ENCODE assay signal across 10 mouse cellular contexts in genomic region chr15:25291231-25291691, GRCm38 (mm10).
DNase-seq lines count a peak whose midpoint lies in the region; ATAC-seq and TF ChIP-seq lines count a peak whose summit lies in the region.
"Had no signal": no experiment of that assay in that cellular context is flagged by ENCODE, and none has a peak within 500 bp of the region (broad histone marks: within the 10 kb centered on the region; RNA-seq: fewer than 3 reads in every experiment).

No protein-coding gene starts in this region.

- no peak overlapping the region for H3K27ac ChIP-seq in hindbrain, embryonic 12.5 days
- H3K27ac ChIP-seq in hindbrain, embryonic 11.5 days (ENCODE audit: low read depth, low read length) = no peak overlapping the region
- peak overlapping the region; percentile 53; the same call in 1 of the 2 replicates for H3K27ac ChIP-seq in forebrain, embryonic 16.5 days (ENCODE audit: low read length)
- no peak overlapping the region for H3K27ac ChIP-seq in heart, embryonic 12.5 days (ENCODE audit: poor library complexity, severe bottlenecking)
- H3K27ac ChIP-seq: liver, embryonic 12.5 days had no signal

- intact Hi-C loops in left cerebral cortex, postnatal 25 days (cut with DNase I) = no loop called here

- 46% methylated on average over 10 of the region's 10 CpGs for WGBS in hindbrain, embryonic 12.5 days
- WGBS in hindbrain, embryonic 11.5 days = 59% methylated on average over 10 of the region's 10 CpGs
- 2% methylated on average over 10 of the region's 10 CpGs for WGBS in forebrain, embryonic 16.5 days
- 57% methylated on average over 10 of the region's 10 CpGs for WGBS in lung, adult 2 months
- WGBS in heart, embryonic 12.5 days = 74% methylated on average over 10 of the region's 10 CpGs

- no peak overlapping the region for H3K4me3 ChIP-seq in hindbrain, embryonic 12.5 days
- H3K4me3 ChIP-seq in hindbrain, embryonic 11.5 days (ENCODE audit: low read depth, low read length) = no peak overlapping the region
- H3K4me3 ChIP-seq in forebrain, embryonic 16.5 days (replicated peaks; ENCODE audit: low read length) = 0 out of 2 replicates have a peak overlapping the region, but pooled peaks have one; percentile 3
- H3K4me3 ChIP-seq in lung, adult 2 months (replicated peaks; ENCODE audit: extremely low read depth, low read depth, low read length) = no peak overlapping the region
- H3K4me3 ChIP-seq in heart, embryonic 12.5 days = no peak overlapping the region
- H3K4me3 ChIP-seq: liver, embryonic 12.5 days had no signal

- no peaks in the 10 kb centered on the region for H3K4me1 ChIP-seq in hindbrain, embryonic 12.5 days
- H3K4me1 ChIP-seq in hindbrain, embryonic 11.5 days (replicated peaks; ENCODE audit: control insufficient read depth, insufficient read depth, low read length) = no peaks in the 10 kb centered on the region
- H3K4me1 ChIP-seq in forebrain, embryonic 16.5 days (replicated peaks; ENCODE audit: control insufficient read depth, insufficient read depth, low read length) = peaks cover 14% of the 10 kb centered on the region
- no peaks in the 10 kb centered on the region for H3K4me1 ChIP-seq in lung, adult 2 months (ENCODE audit: control insufficient read depth, insufficient read depth, low read length)
- H3K4me1 ChIP-seq in heart, embryonic 12.5 days (replicated peaks) = no peaks in the 10 kb centered on the region
- H3K4me1 ChIP-seq: liver, embryonic 12.5 days had no signal

- H3K9me3 ChIP-seq in hindbrain, embryonic 12.5 days (replicated peaks) = no peaks in the 10 kb centered on the region
- no peaks in the 10 kb centered on the region for H3K9me3 ChIP-seq in hindbrain, embryonic 11.5 days (ENCODE audit: control insufficient read depth, low read length)
- H3K9me3 ChIP-seq in forebrain, embryonic 16.5 days (ENCODE audit: control insufficient read depth, low read length) = no peaks in the 10 kb centered on the region
- H3K9me3 ChIP-seq in heart, embryonic 12.5 days (replicated peaks) = no peaks in the 10 kb centered on the region
- H3K9me3 ChIP-seq: liver, embryonic 12.5 days had no signal

- no peak overlapping the region for H3K9ac ChIP-seq in hindbrain, embryonic 12.5 days
- H3K9ac ChIP-seq in hindbrain, embryonic 11.5 days (ENCODE audit: low read depth, low read length) = no peak overlapping the region
- peak overlapping the region; percentile 37; the same call in 1 of the 2 replicates for H3K9ac ChIP-seq in forebrain, embryonic 16.5 days (replicated peaks; ENCODE audit: low read depth, low read length)
- no peak overlapping the region for H3K9ac ChIP-seq in heart, embryonic 12.5 days
- H3K9ac ChIP-seq: liver, embryonic 12.5 days had no signal

- H3K27me3 ChIP-seq in hindbrain, embryonic 12.5 days = peaks cover under 1% of the 10 kb centered on the region; the same call in 1 of the 2 replicates
- no peaks in the 10 kb centered on the region for H3K27me3 ChIP-seq in hindbrain, embryonic 11.5 days (ENCODE audit: control insufficient read depth, insufficient read depth, low read length)
- H3K27me3 ChIP-seq in forebrain, embryonic 16.5 days (replicated peaks; ENCODE audit: control insufficient read depth, insufficient read depth, low read length) = no peaks in the 10 kb centered on the region; the same call in 1 of the 2 replicates
- H3K27me3 ChIP-seq in heart, embryonic 12.5 days (replicated peaks) = no peaks in the 10 kb centered on the region
- H3K27me3 ChIP-seq: liver, embryonic 12.5 days had no signal

- no peaks in the 10 kb centered on the region for H3K36me3 ChIP-seq in hindbrain, embryonic 12.5 days
- no peaks in the 10 kb centered on the region for H3K36me3 ChIP-seq in hindbrain, embryonic 11.5 days (ENCODE audit: control insufficient read depth, insufficient read depth, low read length)
- no peaks in the 10 kb centered on the region for H3K36me3 ChIP-seq in forebrain, embryonic 16.5 days (ENCODE audit: control insufficient read depth, insufficient read depth)
- H3K36me3 ChIP-seq in heart, embryonic 12.5 days = no peaks in the 10 kb centered on the region
- H3K36me3 ChIP-seq: liver, embryonic 12.5 days had no signal

- no peak for DNase-seq in hindbrain, embryonic 11.5 days (ENCODE audit: low spot score)
- DNase-seq in left cerebral cortex, postnatal 25 days (ENCODE audit: low spot score in 2 of 2) = peak; percentile 38 to 43
- DNase-seq in right cerebral cortex, postnatal 25 days = peak; percentile 42
- no peak for DNase-seq in lung, adult 2 months
- no peak for DNase-seq in adrenal gland, postnatal 36 days
- DNase-seq: adrenal gland, postnatal 10 days had no signal

- peak; percentile 74; the same call in 1 of the 2 replicates for ATAC-seq in hindbrain, embryonic 12.5 days (ENCODE audit: low FRiP score)
- no peak for ATAC-seq in hindbrain, embryonic 11.5 days (ENCODE audit: low FRiP score)
- ATAC-seq in forebrain, embryonic 16.5 days = peak; percentile 97
- no peak for ATAC-seq in heart, embryonic 12.5 days (ENCODE audit: insufficient number of reproducible peaks, low FRiP score)
- ATAC-seq: liver, embryonic 12.5 days had no signal

- no peak overlapping the region for H3K4me2 ChIP-seq in hindbrain, embryonic 12.5 days (replicated peaks)
- no peak overlapping the region for H3K4me2 ChIP-seq in hindbrain, embryonic 11.5 days (replicated peaks; ENCODE audit: low read depth, low read length)
- H3K4me2 ChIP-seq in forebrain, embryonic 16.5 days (ENCODE audit: low read length) = peak overlapping the region; percentile 29
- no peak overlapping the region for H3K4me2 ChIP-seq in heart, embryonic 12.5 days
- H3K4me2 ChIP-seq: liver, embryonic 12.5 days had no signal

- TF ChIP-seq CTCF in lung, adult 2 months (IDR thresholded peaks at IDR 0.05; ENCODE audit: insufficient read depth, low read length) = no peak

- TF ChIP-seq POLR2A in lung, adult 2 months (IDR thresholded peaks at IDR 0.05; ENCODE audit: borderline replicate concordance, extremely low read depth, low read depth, low read length) = no peak

Comparison
In these comparisons a context has a peak if more than half of its experiments do, and no peak if none do; other contexts are left out.
1. ATAC-seq: peak in hindbrain, embryonic 12.5 days (single experiment) and forebrain, embryonic 16.5 days (single experiment); none in hindbrain, embryonic 11.5 days (single experiment) and heart, embryonic 12.5 days (single experiment).
2. DNase-seq: peak in left cerebral cortex, postnatal 25 days (2 of 2) and right cerebral cortex, postnatal 25 days (single experiment); none in hindbrain, embryonic 11.5 days (single experiment), lung, adult 2 months (single experiment) and adrenal gland, postnatal 36 days (0 of 2).